Mouse (Mus musculus) retina, adult 2 months (tissue): Measurements from ENCODE around the gene Sohlh2.
A peak's percentile ranks its signal among the peaks of the same experiment; 100 is the strongest.
"Not testable (repeated sequence)": the region's sequence is repeated elsewhere in the genome, so short reads cannot be mapped to it uniquely, and the experiment has no call there.

Source experiments
- DNase-seq: peaks from one replicate; pipeline ENCODE4 v3.0.0-alpha.2; 2012; ENCODE audit warnings: low read depth, low spot score

The Sohlh2 gene

DNA sequence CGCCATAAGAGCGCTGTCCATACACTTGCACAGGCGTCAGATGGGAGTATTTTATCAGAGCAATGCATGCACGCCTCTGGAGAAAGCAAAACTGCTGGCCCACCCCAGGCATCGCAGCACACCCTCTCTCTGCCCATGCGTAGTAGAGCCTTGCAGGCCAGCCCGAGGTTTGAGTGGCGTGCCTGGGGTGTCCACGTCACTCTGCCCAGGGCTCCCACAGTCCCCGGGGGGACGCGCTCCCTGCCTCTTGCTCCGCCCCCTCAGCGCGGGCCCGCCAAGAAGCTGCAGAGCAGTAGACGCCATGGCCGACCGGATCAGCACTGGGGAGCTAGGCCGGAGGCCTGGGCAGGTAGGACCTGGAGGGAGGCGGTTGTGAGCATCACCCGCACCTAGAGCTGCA, at the start of gene Sohlh2:
Gene Sohlh2 (plus strand): TSS at position 263 of the 400 bp plus-strand sequence.
- no peak for DNase-seq

DNA sequence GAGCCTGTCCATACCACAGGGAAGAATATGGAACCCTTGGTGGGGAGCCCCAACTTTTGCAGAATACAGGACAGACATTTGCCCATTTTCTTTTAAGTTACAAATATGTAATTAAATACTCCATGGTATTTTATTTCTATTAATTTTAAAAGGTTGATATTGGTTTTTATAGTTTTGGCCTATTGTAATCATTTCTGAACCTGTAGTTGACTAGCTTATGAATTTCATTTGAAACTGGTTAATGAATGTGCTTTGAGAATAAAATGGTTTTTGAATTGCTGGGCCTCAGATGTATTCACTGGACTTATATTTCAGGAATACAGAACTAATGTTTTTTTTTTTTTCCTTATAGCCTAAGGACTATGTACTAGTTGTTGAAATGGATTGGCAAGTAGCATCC, 44.8 kb upstream of the Sohlh2 start, which contains the start of gene Ccdc169:
Gene Ccdc169 (plus strand): TSS at position 301 of the 400 bp plus-strand sequence.
- no peak for DNase-seq

DNA sequence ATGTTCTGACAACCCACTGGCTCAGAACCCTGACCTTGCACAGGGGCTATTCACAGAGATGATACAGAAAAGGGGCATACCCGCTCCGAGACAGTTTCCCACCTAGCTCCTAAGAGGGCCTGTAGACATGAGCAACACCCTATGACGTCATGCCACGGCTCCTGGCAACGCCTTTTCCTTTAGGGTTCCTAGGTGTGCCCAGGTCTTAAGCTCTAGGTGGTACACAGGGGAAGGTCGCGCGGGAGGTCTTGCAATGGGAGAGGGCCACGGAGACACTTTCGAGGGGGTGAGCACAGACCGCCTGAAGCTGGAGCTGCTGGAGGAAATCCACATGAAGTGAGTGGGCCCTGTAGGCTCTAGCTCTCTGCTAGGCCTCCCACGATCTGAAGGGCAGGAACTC, 42.0 kb upstream of the Sohlh2 start:
- no peak for DNase-seq

DNA sequence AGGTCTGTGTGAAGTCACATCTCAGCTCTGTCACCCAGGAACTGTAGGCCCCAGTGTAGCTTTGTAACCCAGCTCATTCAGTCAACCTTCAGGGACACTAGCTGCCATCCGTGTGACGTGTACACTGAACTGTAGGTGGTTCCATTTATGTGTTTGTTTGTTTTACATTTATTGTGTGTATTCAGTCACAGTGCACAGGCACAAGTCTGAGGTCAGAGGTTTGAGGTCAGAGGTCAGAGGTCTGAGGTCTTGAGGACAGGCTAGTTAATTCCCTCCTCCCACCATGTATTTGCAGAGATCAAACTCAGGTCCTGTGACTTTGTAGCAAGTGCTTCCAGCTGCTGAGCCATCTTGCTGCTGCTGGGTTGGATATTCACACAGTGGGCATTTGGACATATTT, 40.4 kb upstream of the Sohlh2 start:
- no peak for DNase-seq

DNA sequence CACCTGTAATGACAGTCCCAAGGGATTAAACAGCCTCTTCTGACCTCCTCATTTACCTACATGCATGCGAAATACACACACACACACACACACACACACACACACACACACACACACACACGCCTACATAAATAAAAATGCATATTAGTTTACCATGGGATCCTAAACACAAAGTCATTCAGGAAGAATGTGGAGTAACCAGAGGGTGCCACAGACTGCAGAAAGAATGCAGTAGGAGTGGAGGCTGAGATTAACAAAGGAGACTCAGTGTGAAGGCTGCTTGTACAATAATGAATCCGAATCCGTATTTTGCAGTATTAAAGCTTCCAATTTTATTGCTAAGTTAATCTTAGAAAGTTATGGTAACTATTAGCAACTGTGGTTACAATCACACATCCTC, 36.9 kb upstream of the Sohlh2 start:
- no peak for DNase-seq

DNA sequence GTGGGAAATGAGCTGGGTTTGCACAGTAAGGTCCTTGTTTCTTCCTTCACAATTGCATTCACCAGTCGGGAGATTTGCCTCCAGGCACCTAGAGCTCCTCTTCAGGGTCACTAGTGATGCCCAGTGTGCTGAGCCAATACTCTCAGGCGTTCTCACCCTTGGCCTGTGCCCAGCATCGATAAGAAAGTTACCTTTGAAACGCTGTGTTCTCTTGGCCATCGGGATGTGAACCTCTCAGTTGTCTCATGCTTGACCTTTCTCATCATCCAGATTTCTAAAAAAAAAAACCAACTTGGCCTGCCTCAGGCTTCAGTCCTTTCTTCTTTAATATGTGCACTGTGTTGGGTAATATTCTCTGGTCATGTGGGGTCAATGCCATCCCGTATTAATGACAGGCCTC, 35.4 kb upstream of the Sohlh2 start:
- no peak for DNase-seq

DNA sequence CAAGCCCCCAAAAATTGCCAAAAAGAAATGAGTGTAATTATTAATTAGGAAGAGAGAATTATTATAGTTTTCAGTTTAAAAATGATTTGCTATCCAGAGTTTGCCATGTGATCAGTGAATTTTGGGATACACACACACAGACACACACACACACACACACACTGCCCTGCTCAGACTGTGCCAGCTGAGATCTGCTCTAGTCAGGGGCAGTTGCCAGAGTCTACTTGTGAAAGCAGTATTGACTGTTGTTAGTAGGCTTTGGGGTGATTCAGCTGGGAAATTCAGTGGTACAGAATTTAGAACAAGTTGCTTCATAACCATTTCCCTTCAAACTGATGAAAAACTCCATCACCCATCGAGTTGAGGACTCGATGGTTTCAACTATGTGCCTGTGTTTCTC, 34.7 kb upstream of the Sohlh2 start:
- DNase-seq = no peak

DNA sequence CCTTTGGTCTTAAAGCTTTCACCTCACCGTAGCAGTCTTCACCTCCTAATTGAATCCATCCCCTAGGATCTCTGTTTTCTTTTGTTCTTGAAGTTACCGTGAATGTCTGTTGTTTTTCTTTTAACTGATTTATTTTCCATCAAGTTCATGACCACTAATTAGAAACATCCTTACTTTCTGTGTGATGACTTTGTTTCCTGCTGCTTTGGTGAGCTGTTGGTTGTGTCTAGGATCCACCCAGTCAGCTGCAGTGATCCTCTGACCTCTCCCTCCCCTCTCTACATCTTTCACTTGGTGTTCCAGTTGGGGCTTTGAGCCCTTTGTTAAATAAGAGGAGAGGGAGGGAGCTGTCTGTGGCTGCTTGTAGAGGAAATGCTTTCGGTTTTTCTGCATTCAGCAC, 33.7 kb upstream of the Sohlh2 start:
- no peak for DNase-seq

DNA sequence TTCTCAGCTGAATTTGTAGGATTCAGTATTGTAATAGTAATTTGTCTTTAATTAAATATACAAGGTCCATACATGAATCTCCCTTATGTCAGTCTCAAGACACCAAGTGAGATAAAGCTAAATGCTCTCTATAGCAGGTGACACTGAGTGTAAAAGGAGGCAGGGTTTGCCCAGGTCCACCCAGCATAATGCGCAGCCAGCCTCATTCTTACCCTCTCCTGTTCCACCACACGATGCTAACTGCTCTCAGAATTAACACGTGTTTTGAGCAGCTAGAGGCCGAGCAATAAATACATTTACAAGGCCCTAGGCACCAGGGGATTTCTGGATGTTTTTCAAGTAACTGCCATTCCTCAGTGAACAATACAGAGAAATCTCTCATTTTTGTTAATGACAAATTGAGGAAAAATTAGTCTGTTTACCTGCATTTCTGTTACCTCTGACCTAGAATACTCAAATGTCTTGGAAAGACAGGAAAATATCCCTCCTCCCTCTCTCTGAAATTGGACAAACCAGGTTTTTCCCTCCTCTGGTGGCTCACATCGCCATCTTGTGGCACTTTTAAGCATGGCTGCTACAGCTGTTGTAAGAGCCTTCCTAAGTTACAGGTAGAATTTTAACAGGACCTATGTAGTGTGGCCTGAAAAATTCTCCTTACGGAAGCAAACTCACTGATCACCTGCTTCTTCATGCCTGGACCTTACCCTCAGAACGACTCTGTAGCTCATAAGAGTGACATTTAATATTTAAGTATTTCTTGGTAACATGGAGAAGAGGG, 30.0 kb upstream of the Sohlh2 start:
- peak; percentile 25 for DNase-seq

DNA sequence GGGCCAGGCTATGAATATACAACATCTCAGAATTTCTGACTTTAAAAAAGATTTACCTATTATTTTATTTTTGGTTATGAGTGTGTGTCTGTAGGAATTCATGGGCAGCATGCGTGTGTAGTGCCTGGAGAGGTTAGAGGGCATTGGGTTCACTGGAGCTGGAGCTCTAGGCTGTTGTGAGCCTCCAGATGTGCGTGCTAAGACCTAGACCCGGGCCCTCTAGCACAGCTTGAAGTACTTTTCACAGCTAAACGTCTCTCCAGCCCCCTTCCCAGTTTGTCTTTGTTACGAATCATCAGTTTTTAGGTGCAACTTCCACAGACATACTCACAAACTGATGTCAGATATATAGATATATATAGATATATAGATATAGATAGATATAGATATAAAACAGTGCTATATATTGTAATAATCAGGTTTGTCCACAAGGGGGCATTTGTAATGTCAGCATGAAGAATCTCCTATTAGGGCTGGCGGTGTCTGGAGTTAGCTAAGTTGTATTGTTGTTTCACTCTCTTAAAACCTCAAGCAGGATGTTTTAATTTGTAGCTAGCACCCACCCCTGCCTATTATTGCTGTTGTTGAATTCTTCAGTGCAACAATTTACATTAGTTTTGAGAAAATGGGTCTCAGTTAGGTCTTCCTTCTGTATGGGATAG, 29.0 kb upstream of the Sohlh2 start:
- peak; percentile 39 for DNase-seq

DNA sequence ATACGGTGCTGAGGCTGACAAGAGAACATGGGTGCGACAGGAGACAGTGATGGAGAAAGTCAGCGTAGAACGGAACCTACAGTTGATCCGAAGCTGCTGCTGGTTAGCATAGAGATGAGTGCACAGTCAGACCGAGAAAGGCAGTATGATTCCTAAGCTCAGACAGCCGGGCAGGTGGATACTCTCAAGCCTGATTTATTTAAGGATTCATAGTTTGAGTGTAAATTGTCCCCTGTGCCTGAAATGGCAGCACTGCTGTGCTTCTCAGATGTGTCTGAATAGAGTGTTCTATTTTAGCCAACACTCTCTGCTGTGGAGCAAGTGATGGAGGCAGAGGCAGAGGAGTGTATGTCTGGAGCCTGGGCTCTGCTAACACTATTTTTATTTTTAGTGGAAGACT, 27.7 kb upstream of the Sohlh2 start:
- no peak for DNase-seq

DNA sequence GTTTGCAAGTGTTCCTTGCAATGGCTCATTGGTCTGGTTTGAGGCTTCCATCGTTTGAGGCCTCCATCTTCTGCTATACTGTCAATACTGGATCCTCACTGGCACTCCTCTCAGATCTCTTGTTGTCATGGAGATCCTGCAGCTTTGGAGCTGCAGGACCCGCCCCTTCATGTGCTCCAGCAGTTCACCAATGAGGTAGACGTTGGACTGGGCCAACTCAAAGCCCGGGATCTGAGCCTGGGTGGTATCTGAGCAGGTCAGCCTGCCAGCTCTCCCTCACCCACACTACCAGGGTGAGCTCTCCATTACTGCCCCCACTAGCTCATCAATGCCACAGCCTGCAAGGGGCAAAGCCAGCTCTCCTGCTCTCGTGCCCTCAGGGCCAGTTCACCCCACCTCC, 24.4 kb upstream of the Sohlh2 start:
- no peak for DNase-seq

DNA sequence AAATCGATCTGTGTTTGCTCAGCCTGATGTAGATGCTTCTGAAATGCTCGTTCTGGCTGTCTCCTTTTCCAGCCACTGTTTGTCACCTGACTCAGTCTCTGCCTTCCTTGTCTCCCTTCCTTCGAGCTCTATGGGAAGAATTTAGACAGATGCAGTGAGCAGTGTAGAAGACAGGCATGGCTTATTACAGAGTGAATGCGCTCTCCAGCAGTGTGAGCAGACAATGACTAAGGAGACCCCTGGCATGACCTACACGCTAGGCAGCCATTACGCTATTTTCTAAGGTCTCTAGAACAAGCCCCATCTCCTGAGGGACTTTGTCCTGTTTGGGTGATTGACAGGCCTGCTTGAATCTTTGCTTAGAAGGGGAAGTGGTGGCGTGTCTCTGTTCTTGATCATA, 20.7 kb upstream of the Sohlh2 start:
- no peak for DNase-seq

DNA sequence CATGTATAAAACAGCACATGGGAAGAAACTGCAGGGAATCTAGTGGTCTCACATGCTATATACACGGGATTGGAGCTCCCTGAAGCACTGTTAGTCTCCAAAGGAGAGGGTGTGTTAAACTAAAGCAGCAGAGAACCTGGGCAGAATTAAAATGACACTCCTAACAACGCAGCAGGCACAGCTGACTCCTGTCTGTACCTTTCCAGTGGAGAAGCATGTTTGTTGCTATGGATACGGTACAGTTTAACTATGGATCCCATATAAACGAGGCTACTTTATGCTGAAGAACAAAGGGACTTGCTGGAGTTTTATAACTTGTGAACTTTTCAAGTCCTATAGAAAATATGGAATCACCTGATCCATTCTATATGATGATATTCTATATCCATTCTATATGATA, 18.3 kb upstream of the Sohlh2 start:
- no peak for DNase-seq

DNA sequence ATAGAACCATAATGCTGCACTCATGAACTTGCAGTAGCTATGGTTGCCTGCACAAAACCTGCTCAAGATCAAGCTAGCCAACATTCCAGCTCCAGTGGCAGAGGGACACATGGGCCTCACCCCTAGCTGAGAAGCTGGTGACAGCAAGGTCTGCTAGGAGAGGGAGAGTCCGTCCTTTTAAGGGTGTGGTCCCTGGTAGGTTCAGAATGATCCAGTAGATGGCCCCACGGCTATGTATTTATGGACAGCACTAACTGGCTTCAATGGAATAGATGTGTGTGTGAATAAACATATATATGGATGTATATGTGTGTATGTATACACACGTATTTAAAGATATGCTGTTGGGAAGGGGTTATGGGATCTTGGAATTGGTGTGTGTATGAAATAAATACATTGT, 9.3 kb upstream of the Sohlh2 start:
- DNase-seq = no peak

DNA sequence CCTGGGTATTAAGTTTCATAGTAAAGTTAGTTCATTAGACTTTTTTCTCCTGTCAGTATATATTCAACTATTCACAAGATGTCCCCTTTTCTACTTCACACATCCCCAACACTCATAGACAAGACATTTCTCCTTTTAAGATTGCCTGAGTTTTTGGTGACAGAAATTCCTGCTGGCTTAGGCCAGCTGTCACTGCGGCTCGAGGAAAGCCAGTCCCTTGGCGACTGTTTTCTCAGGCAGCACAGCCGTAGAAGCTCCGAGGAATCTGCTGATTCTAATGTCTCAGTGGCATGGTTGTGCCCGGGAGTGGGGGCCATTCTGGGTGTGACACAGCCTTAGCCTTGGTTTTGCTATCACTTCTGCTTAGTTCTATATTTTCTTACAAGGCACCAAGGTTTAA, 4.6 kb upstream of the Sohlh2 start:
- no peak for DNase-seq

DNA sequence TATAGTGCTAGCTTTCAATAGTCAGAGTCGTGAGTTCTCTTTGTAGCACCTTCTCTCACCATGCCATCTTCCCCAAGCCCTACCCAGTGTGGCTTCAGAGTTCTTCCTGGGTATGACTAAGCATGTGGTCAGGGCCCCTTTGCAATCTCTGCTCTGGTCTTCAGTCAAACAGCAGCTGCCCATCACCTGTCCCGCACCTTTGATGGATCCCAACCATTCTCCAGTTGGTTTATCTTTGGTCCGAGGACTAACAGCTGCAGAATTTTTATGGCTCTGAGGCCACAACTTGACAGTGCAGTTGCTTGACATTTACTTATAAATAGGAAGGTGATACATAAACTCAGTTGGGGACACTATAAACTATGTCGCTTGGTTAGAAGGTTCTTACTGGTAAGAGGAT, 9.8 kb downstream of the Sohlh2 start:
- no peak for DNase-seq

DNA sequence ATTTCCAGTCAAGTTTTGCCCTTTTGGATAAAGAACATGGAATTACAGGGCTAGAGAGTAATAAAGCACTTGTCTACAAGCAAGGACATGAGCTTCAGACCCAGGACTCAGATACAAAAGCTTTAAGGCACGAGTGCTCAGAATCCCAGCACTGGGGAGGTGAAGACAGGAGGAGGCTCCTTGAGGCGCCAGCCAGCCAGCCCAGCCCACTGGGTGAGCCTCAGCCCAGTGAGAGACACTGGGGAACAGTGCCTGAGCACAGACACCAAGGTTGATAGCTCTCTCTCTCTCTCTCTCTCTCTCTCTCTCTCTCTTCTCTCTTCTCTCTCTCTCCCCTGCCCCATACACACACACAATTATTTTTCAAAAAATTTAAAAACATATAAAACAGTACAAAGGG, 11.5 kb downstream of the Sohlh2 start:
- no peak for DNase-seq

DNA sequence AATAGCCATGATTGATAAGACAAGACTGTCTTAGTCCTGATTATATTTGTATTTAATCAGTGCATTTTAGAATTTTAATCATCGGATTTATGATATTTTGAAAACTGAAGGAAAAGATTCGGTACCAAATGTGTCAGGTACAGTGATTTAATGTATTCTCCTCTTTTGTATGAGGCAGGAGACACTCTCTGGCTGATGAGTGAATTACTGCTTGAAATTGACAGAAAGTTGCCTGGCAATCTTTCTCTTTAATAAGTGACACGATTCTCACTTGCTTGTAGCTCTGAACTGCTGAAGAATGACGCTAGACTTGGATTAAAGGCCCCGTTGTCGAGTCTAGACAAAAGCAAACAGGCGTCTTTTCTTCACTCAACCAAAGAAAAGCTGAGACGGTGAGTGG, 13.0 kb downstream of the Sohlh2 start:
- DNase-seq = no peak

DNA sequence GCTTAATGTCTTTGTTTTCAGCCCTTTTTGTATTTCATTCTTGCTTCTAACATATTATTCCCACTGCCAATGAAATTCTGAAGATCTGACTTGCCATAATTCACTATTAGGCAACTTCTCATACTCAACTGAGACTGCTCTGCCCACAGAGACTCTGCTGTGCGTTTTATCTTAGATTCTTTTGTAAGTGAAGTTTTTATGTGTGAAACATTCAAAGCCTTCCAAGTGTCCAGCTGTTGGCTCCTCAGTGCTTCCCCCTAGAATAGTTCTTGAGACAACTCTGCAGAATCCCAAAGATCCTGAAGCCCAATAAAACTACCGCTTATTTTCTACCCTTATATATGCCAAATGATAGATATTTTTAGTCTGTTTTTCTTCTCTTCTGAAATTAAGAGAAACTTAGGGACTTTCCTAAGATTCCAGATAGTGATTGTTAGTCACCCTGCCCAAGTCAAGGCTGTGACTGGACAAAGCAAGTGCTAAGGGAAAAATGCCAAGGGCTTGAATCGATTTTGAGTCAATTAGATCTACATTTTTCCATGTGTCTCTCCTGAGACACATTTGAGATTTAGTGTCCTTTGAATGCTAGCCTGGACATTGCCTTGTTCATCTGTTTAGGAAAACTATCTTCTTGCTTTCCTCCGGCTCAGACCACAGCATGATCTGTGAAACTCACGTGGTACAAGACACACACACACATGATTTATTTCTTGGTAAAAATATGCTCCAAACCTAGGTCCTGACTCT, 13.9 kb downstream of the Sohlh2 start:
- DNase-seq = no peak

DNA sequence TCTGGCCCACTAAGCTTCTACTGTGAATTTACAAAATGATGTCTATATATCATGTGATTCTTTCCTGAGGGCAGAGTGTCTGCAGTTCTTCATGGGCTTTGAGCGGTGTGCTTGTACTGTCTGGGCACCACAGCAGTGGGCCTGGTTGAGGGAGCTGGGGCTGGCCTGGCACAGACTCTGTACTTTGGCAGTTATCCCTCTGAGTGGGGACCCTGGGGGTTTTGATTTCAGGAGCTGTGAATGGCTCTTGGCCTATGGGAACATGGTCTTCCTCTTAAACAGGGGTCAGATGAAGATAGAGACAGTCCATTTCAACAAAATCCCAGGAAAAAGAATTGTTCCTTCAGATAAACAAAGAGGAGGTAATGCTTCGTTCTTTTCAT, 14.5 kb downstream of the Sohlh2 start:
- no peak for DNase-seq

DNA sequence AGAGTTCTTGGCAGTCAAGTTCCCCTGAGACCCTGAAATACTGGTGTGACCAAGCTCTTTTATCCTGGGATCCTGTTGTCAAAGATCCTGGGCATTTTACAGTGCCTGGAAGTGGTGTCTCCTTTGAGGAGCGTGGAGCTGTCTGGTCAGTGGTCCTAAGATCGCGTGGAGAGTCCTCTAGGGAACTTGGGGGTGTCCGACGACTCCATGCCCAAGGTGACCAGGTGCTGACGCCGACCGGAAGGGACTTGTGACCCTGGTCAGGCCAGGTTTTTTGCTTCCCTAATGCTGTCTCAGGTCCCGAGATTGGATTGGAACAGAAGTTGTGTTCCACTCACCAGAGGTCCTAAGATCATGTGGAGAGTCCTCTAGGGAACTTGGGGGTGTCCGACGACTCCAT, 21.8 kb downstream of the Sohlh2 start:
- DNase-seq = not testable (repeated sequence)

DNA sequence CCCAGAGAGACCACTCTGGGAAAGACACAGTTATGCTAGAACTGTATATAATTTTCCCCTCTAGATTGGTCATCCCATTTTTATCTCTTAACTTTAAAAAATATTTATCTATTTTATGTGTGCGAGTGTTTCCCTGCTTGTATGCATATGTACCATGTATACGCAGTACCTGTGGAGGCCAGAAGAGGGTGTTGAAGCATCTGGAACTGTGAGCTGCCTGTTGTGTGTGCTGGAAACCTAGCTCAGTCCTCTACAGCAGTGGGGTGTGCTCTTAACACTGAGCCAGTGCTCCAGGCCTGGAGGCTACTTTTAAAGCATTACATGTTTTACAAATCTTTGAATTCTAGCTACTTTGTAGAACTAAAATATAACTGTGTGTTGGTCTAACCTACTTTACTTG, 24.6 kb downstream of the Sohlh2 start:
- DNase-seq = no peak
